Mouse (Mus musculus): ENCODE data around the gene Tssk6. TPM values are rescaled to one million over a fixed set of nuclear protein-coding genes. Genes with fewer than 3 reads are reported as not detected.

Gene Tssk6
- polyA plus RNA-seq, 1 experiment from 2014 or later = 2.3 TPM

GRCm38 (mm10) chr8:69950300-69950699, 48.3 kb downstream of the Tssk6 start:
- ATAC-seq = no peak
- Histone ChIP-seq H3K27me3 (replicated peaks; ENCODE audit: insufficient read depth, low read length) (no peaks in the 10 kb centered on the region), H3K4me1 (ENCODE audit: insufficient read depth, low read depth, low read length) (peaks cover 7% of the 10 kb centered on the region), H3K4me2 (replicated peaks; ENCODE audit: low read depth, low read length) (no peak overlapping the region), H3K27ac (ENCODE audit: low read length) (no peak overlapping the region), H3K9ac (replicated peaks; ENCODE audit: low read depth) (no peak overlapping the region), H3K9me3 (ENCODE audit: low read length) (no peaks in the 10 kb centered on the region), H3K36me3 (ENCODE audit: insufficient read depth, low read length) (no peaks in the 10 kb centered on the region), H3K4me3 (ENCODE audit: low read depth, low read length) (no peak overlapping the region)
- WGBS = 92% methylated on average over 2 of the region's 2 CpGs
- no peak for DNase-seq (ENCODE audit: low spot score)
- TF ChIP-seq CTCF (IDR thresholded peaks at IDR 0.05) (no peak), EP300 (IDR thresholded peaks at IDR 0.05) (no peak)

Other genes with a start within 250 kb of the Tssk6 start
- gene Zfp964, start 247.7 kb upstream of the Tssk6 start, polyA plus RNA-seq (2015; fragmentation: Nextera tagmentation; extraction: Ambion mirVana) = 0.95 and 1.1 TPM in 2 replicates
- gene Zfp869, start 191.5 kb upstream of the Tssk6 start, polyA plus RNA-seq (2015; fragmentation: Nextera tagmentation; extraction: Ambion mirVana) = 14.6 and 16.8 TPM in 2 replicates
- gene Zfp963, start 152.2 kb upstream of the Tssk6 start, polyA plus RNA-seq (2015; fragmentation: Nextera tagmentation; extraction: Ambion mirVana) = 6.6 and 7.1 TPM in 2 replicates
- gene Gm20422, start 127.3 kb upstream of the Tssk6 start, polyA plus RNA-seq (2015; fragmentation: Nextera tagmentation; extraction: Ambion mirVana) = 0.19 and 0.41 TPM in 2 replicates
- 21.2 and 21.6 TPM in 2 replicates for gene Atp13a1, start 111.0 kb upstream of the Tssk6 start, polyA plus RNA-seq (2015; fragmentation: Nextera tagmentation; extraction: Ambion mirVana)
- gene Zfp866, start 111.0 kb upstream of the Tssk6 start, polyA plus RNA-seq (2015; fragmentation: Nextera tagmentation; extraction: Ambion mirVana) = 12.8 and 13.2 TPM in 2 replicates
- gene Gmip, start 93.5 kb upstream of the Tssk6 start, polyA plus RNA-seq (2015; fragmentation: Nextera tagmentation; extraction: Ambion mirVana) = 8.4 and 8.6 TPM in 2 replicates
- gene Lpar2, start 79.8 kb upstream of the Tssk6 start, polyA plus RNA-seq (2015; fragmentation: Nextera tagmentation; extraction: Ambion mirVana) = 0.52 and 0.56 TPM in 2 replicates
- gene Pbx4, start 69.7 kb upstream of the Tssk6 start, polyA plus RNA-seq (2015; fragmentation: Nextera tagmentation; extraction: Ambion mirVana) = 15.9 and 17.0 TPM in 2 replicates
- 0.17 and 0.36 TPM in 2 replicates for gene Cilp2, start 14.5 kb upstream of the Tssk6 start, polyA plus RNA-seq (2015; fragmentation: Nextera tagmentation; extraction: Ambion mirVana)
- 165 and 177 TPM in 2 replicates for gene Ndufa13, start 374 bp downstream of the Tssk6 start, polyA plus RNA-seq (2015; fragmentation: Nextera tagmentation; extraction: Ambion mirVana)
- gene Yjefn3, start 528 bp downstream of the Tssk6 start, polyA plus RNA-seq (2015; fragmentation: Nextera tagmentation; extraction: Ambion mirVana) = 2.1 and 3.4 TPM in 2 replicates
- 40.9 and 41.8 TPM in 2 replicates for gene Gatad2a, start 94.2 kb downstream of the Tssk6 start, polyA plus RNA-seq (2015; fragmentation: Nextera tagmentation; extraction: Ambion mirVana)
- 37.1 and 37.2 TPM in 2 replicates for gene Mau2, start 140.6 kb downstream of the Tssk6 start, polyA plus RNA-seq (2015; fragmentation: Nextera tagmentation; extraction: Ambion mirVana)
- 25.4 and 27.3 TPM in 2 replicates for gene Sugp1, start 140.6 kb downstream of the Tssk6 start, polyA plus RNA-seq (2015; fragmentation: Nextera tagmentation; extraction: Ambion mirVana)
- gene Tm6sf2, start 170.7 kb downstream of the Tssk6 start, polyA plus RNA-seq (2015; fragmentation: Nextera tagmentation; extraction: Ambion mirVana) = 3.8 and 4.2 TPM in 2 replicates
- gene Hapln4, start 181.3 kb downstream of the Tssk6 start, polyA plus RNA-seq (2015; fragmentation: Nextera tagmentation; extraction: Ambion mirVana) = not detected in 2 replicates
- 0.05 and 0.06 TPM in 2 replicates for gene Ncan, start 218.7 kb downstream of the Tssk6 start, polyA plus RNA-seq (2015; fragmentation: Nextera tagmentation; extraction: Ambion mirVana)
- gene Nr2c2ap, start 229.1 kb downstream of the Tssk6 start, polyA plus RNA-seq (2015; fragmentation: Nextera tagmentation; extraction: Ambion mirVana) = 27.8 and 32.0 TPM in 2 replicates
- gene Rfxank, start 237.0 kb downstream of the Tssk6 start, polyA plus RNA-seq (2015; fragmentation: Nextera tagmentation; extraction: Ambion mirVana) = 11.9 and 12.7 TPM in 2 replicates
- gene Borcs8, start 237.3 kb downstream of the Tssk6 start, polyA plus RNA-seq (2015; fragmentation: Nextera tagmentation; extraction: Ambion mirVana) = 33.4 and 34.2 TPM in 2 replicates
- 0.11 and 0.29 TPM in 2 replicates for gene Mef2b, start 237.5 kb downstream of the Tssk6 start, polyA plus RNA-seq (2015; fragmentation: Nextera tagmentation; extraction: Ambion mirVana)

Data from lung, postnatal 0 days (tissue).